Mouse (Mus musculus) neural tube, embryonic 14.5 days (tissue): ENCODE results near the gene Shb. TPM values are rescaled to one million over a fixed set of nuclear protein-coding genes. Genes with fewer than 3 reads are reported as not detected.

Experiments
- ATAC-seq: fragments of 200-750 bp; cut with Nextera tagmentation; 2 replicates; pipeline ENCODE4 v1.8.0; 2017; ENCODE audit warnings: low read depth, mild to moderate bottlenecking, moderate TSS enrichment, moderate library complexity
- H3K27ac ChIP-seq: fragments of 300-500 bp; sonication (generic); 2 replicates; pipeline ENCODE4 v1.5.1; 2014; ENCODE audit warnings: low read depth, mild to moderate bottlenecking, control low read depth, low read length, moderate library complexity, mixed read lengths
- H3K27me3 ChIP-seq: fragments of 300-500 bp; sonication (generic); 2 replicates; pipeline ENCODE4 v1.6.1; 2014; ENCODE audit warnings: low read length; ENCODE audit not compliant: control insufficient read depth, insufficient read depth
- H3K36me3 ChIP-seq: fragments of 300-500 bp; sonication (generic); 2 replicates; pipeline ENCODE4 v1.6.1; 2014; ENCODE audit warnings: low read length, mixed read lengths; ENCODE audit not compliant: control insufficient read depth, insufficient read depth
- H3K4me1 ChIP-seq: fragments of 300-500 bp; sonication (generic); 2 replicates; pipeline ENCODE4 v1.6.1; 2014; ENCODE audit warnings: low read length; ENCODE audit not compliant: control insufficient read depth, insufficient read depth
- H3K4me2 ChIP-seq: fragments of 300-500 bp; sonication (generic); 2 replicates; pipeline ENCODE4 v1.6.1; 2014; ENCODE audit warnings: mild to moderate bottlenecking, low read depth, low read length, control low read depth
- H3K4me3 ChIP-seq: fragments of 300-500 bp; sonication (generic); 2 replicates; pipeline ENCODE4 v1.5.1; 2014; ENCODE audit warnings: low read depth, low read length, control low read depth, mixed read lengths
- H3K9ac ChIP-seq: fragments of 300-500 bp; sonication (generic); replicated peaks from 2 replicates; pipeline ENCODE4 v1.6.1; 2014; ENCODE audit warnings: low read depth, mild to moderate bottlenecking, control low read depth, low read length, mixed read lengths
- H3K9me3 ChIP-seq: fragments of 300-500 bp; sonication (generic); 2 replicates; pipeline ENCODE4 v1.6.1; 2016; ENCODE audit warnings: low read length; ENCODE audit not compliant: control insufficient read depth
- WGBS: fragments of 180-500 bp; shearing (Covaris S2); extraction: QIAGEN DNeasy Blood & Tissue Kit; methylation state at CpG from one replicate; pipeline ENCODE4 v1.1.7; 2014; 5-methylcytosine and 5-hydroxymethylcytosine counted together
- polyA plus RNA-seq: library from polyadenylated mRNA; unstranded; fragments of >200 nt; fragmentation: Nextera tagmentation; extraction: Ambion mirVana; gene quantifications from 2 replicates; pipeline ENCODE4 v1.2.1, GENCODE M21; 2014

Gene Shb
- polyA plus RNA-seq, 1 experiment from 2014 or later, result 6.2 TPM

DNA sequence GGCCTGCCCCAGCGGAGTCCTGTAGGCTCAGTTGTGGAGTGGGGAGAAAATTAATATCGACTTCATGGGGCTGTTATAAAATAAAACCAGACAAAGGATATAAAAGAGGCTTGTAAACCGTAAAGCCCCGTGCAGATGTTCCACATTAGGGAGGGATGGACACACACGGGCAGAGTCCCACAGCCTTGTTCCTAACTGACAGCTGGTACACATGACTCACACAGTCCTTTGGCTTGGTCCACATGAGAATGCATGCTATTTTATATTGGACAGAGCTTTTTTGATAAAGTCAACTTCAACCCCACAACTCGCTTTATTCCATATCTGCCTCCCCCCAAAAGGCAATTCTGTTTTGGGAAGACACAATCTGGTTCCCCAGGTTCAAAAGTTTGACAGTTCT lies 59.6 kb downstream of the Shb start:
- Histone ChIP-seq H3K9ac (no peak overlapping the region), H3K9me3 (no peaks in the 10 kb centered on the region), H3K36me3 (no peaks in the 10 kb centered on the region), H3K27ac (peak overlapping the region; percentile 64), H3K4me1 (peaks cover 26% of the 10 kb centered on the region), H3K4me3 (no peak overlapping the region), H3K27me3 (no peaks in the 10 kb centered on the region), H3K4me2 (no peak overlapping the region)
- WGBS, result 33% methylated on average over 6 of the region's 6 CpGs
- peak; percentile 52; the same call in 1 of the 2 replicates for ATAC-seq

- H3K27ac ChIP-seq, result peak overlapping the region; percentile 64
- H3K9ac ChIP-seq, result no peak overlapping the region
- WGBS, result 75% methylated on average over 11 of the region's 11 CpGs
- H3K9me3 ChIP-seq, result no peaks in the 10 kb centered on the region
- no peak overlapping the region for H3K4me3 ChIP-seq
- ATAC-seq, result peak; percentile 36; the same call in 1 of the 2 replicates
- no peaks in the 10 kb centered on the region for H3K27me3 ChIP-seq
- peaks cover 19% of the 10 kb centered on the region for H3K4me1 ChIP-seq
- H3K36me3 ChIP-seq, result no peaks in the 10 kb centered on the region
- no peak overlapping the region for H3K4me2 ChIP-seq
Measured at GRCm38 (mm10) chr4:45471654-45472556, 60.4 kb downstream of the Shb start.

- WGBS, result 83% methylated on average over 6 of the region's 6 CpGs
- H3K4me1 ChIP-seq, result peaks cover 15% of the 10 kb centered on the region
- no peak overlapping the region for H3K27ac ChIP-seq
- no peak overlapping the region for H3K4me3 ChIP-seq
- no peaks in the 10 kb centered on the region for H3K36me3 ChIP-seq
- H3K4me2 ChIP-seq, result no peak overlapping the region
- ATAC-seq, result no peak
- H3K9me3 ChIP-seq, result no peaks in the 10 kb centered on the region
- H3K27me3 ChIP-seq, result no peaks in the 10 kb centered on the region
- H3K9ac ChIP-seq, result no peak overlapping the region
Measured at GRCm38 (mm10) chr4:45469057-45469456, 63.2 kb downstream of the Shb start.

- Histone ChIP-seq H3K27me3 (no peaks in the 10 kb centered on the region), H3K27ac (no peak overlapping the region), H3K9me3 (no peaks in the 10 kb centered on the region), H3K4me3 (no peak overlapping the region), H3K36me3 (no peaks in the 10 kb centered on the region), H3K9ac (no peak overlapping the region), H3K4me1 (peaks cover 15% of the 10 kb centered on the region), H3K4me2 (no peak overlapping the region)
- WGBS, result 82% methylated on average over 6 of the region's 6 CpGs
- no peak for ATAC-seq
Measured at GRCm38 (mm10) chr4:45468507-45468906, 63.8 kb downstream of the Shb start.

DNA sequence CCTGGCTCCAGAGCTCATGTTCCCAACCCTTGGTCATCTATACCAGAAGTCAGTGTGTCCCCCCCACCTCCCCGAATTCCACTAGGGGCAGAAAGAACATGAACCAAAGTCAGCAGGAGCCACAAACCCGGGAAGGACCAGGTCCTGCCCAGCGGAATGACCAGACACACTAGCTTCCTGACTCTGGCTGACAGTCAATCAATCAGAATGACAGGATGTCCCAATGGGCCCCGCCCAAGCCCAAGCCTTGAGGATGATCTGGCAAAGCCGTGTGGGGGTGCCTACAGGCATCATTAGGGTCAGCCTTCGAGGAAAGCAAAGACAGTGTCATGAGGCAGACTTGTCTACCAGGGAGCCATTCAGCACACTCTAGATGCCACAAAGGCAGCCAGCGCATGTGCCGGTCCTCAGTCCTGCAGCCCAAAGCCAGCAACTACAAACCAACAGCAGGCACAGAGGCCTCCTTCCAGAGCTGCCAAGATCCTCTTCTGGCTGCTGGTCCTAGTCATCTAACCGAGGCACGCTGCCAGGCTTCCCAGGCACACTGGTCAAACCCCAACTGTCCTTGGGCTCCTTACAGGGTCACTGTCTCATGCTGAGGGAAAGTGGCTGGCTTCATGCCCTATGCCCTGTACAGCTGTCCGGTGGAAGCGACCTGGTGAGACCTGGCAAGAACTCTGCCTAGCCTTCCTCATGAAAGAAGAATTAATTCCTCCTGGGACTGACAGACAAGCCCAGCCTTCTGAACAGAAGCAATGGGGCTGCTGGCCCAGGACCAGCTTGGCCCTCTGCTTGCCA lies 65.0 kb downstream of the Shb start:
- ATAC-seq, result no peak

DNA sequence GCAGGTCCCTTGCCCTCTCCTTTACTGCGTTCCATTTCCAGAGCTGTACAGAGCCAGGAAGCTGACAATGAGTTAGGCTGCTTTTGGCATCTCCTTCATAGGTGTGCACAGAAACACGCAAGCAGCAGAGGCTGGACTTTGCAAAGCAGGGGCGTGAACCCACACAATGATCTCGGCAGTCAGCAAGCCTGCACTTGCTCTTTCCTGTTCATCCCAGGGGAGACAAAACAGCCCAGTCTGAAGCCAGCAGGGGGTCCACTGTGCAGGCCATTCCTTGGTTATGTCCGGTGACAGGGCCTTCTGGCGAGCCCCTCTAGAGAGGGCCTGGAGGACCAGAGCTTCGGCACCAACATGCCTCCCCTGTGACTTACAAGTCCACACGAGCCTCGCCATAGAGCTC lies 67.3 kb downstream of the Shb start:
- no peak overlapping the region for H3K27ac ChIP-seq
- H3K27me3 ChIP-seq, result no peaks in the 10 kb centered on the region
- H3K36me3 ChIP-seq, result no peaks in the 10 kb centered on the region
- H3K4me1 ChIP-seq, result no peaks in the 10 kb centered on the region
- H3K4me3 ChIP-seq, result no peak overlapping the region
- WGBS, result 73% methylated on average over 9 of the region's 9 CpGs
- ATAC-seq, result no peak
- H3K4me2 ChIP-seq, result no peak overlapping the region
- no peaks in the 10 kb centered on the region for H3K9me3 ChIP-seq
- H3K9ac ChIP-seq, result no peak overlapping the region

More for the DNA sequence above, 65.0 kb downstream of the Shb start:
- Histone ChIP-seq H3K4me2 (no peak overlapping the region), H3K36me3 (no peaks in the 10 kb centered on the region), H3K4me3 (no peak overlapping the region), H3K9ac (no peak overlapping the region), H3K9me3 (no peaks in the 10 kb centered on the region), H3K27ac (no peak overlapping the region), H3K4me1 (peaks cover 6% of the 10 kb centered on the region; the same call in 1 of the 2 replicates), H3K27me3 (no peaks in the 10 kb centered on the region)
- WGBS, result 68% methylated on average over 12 of the region's 12 CpGs

GRCm38 (mm10) chr4:45464528-45464927 lies 67.7 kb downstream of the Shb start:
- Histone ChIP-seq H3K36me3 (no peaks in the 10 kb centered on the region), H3K27me3 (no peaks in the 10 kb centered on the region), H3K4me2 (no peak overlapping the region), H3K4me3 (no peak overlapping the region), H3K9ac (no peak overlapping the region), H3K9me3 (no peaks in the 10 kb centered on the region), H3K27ac (no peak overlapping the region), H3K4me1 (no peaks in the 10 kb centered on the region)
- no peak for ATAC-seq
- 74% methylated on average over 12 of the region's 12 CpGs for WGBS

DNA sequence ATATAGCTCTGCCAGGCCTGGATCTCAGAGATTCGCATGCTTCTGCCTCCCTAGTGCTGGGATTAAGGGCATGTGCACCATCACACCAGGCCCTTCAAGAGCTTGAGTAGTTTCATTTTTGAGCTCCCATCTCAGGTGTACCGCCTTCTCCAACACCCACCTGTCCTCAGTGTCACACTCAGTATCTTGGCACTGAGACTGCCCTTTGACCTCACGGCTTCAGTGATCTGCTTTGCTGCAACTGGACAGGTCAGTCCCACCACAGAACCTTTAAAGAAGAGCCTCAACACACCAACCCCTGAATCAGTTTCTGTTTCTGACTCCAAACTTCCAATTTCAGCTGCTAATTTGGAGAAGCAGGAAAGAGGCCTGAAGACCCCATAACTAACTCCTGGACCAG lies 68.1 kb downstream of the Shb start:
- no peak overlapping the region for H3K4me3 ChIP-seq
- no peaks in the 10 kb centered on the region for H3K4me1 ChIP-seq
- no peaks in the 10 kb centered on the region for H3K27me3 ChIP-seq
- H3K4me2 ChIP-seq, result no peak overlapping the region
- no peaks in the 10 kb centered on the region for H3K9me3 ChIP-seq
- H3K36me3 ChIP-seq, result no peaks in the 10 kb centered on the region
- 100% methylated on average over 3 of the region's 3 CpGs for WGBS
- H3K9ac ChIP-seq, result no peak overlapping the region
- H3K27ac ChIP-seq, result no peak overlapping the region
- no peak for ATAC-seq

GRCm38 (mm10) chr4:45462628-45463027 lies 69.6 kb downstream of the Shb start:
- Histone ChIP-seq H3K4me3 (no peak overlapping the region), H3K9ac (no peak overlapping the region), H3K27ac (no peak overlapping the region), H3K27me3 (no peaks in the 10 kb centered on the region), H3K4me1 (no peaks in the 10 kb centered on the region), H3K9me3 (no peaks in the 10 kb centered on the region), H3K36me3 (no peaks in the 10 kb centered on the region), H3K4me2 (no peak overlapping the region)
- peak; percentile 44; the same call in 1 of the 2 replicates for ATAC-seq
- 90% methylated on average over 5 of the region's 5 CpGs for WGBS
